Mouse (Mus musculus): Measurements from ENCODE around the gene Sh3d21.
A peak's percentile ranks its signal among the peaks of the same experiment; 100 is the strongest.
"Not testable (repeated sequence)": the region's sequence is repeated elsewhere in the genome, so short reads cannot be mapped to it uniquely, and the experiment has no call there.

Sh3d21 gene

GRCm38 (mm10) chr4:126170737-126171136 is 7.4 kb upstream of the Sh3d21 start:
- DNase-seq (ENCODE audit: extremely low read depth, insufficient read length, low spot score), result not testable (repeated sequence)

GRCm38 (mm10) chr4:126168851-126169250 is 5.6 kb upstream of the Sh3d21 start:
- no peak for DNase-seq (ENCODE audit: extremely low read depth, insufficient read length, low spot score)

- DNase-seq (ENCODE audit: extremely low read depth, insufficient read length, low spot score), result no peak
These were observed 2.8 kb upstream of the Sh3d21 start for GRCm38 (mm10) chr4:126166084-126166483.

GRCm38 (mm10) chr4:126165092-126165491 is 1.8 kb upstream of the Sh3d21 start:
- DNase-seq (ENCODE audit: extremely low read depth, insufficient read length, low spot score), result not testable (repeated sequence)

- DNase-seq (ENCODE audit: extremely low read depth, insufficient read length, low spot score), result no peak
These were observed 394 bp upstream of the Sh3d21 start for GRCm38 (mm10) chr4:126163685-126164084.

GRCm38 (mm10) chr4:126162544-126163066 is 686 bp downstream of the Sh3d21 start:
- no peak for DNase-seq (ENCODE audit: extremely low read depth, insufficient read length, low spot score)

- DNase-seq (ENCODE audit: extremely low read depth, insufficient read length, low spot score), result no peak
These were observed 1.3 kb downstream of the Sh3d21 start for GRCm38 (mm10) chr4:126161986-126162385.

GRCm38 (mm10) chr4:126161456-126161855 is 1.8 kb downstream of the Sh3d21 start:
- DNase-seq (ENCODE audit: extremely low read depth, insufficient read length, low spot score), result no peak

GRCm38 (mm10) chr4:126160981-126161380 is 2.3 kb downstream of the Sh3d21 start:
- no peak for DNase-seq (ENCODE audit: extremely low read depth, insufficient read length, low spot score)

- no peak for DNase-seq (ENCODE audit: extremely low read depth, insufficient read length, low spot score)
These were observed 3.8 kb downstream of the Sh3d21 start for GRCm38 (mm10) chr4:126159455-126159854.

GRCm38 (mm10) chr4:126157562-126157961 is 5.7 kb downstream of the Sh3d21 start:
- no peak for DNase-seq (ENCODE audit: extremely low read depth, insufficient read length, low spot score)

- no peak for DNase-seq (ENCODE audit: extremely low read depth, insufficient read length, low spot score)
These were observed 6.7 kb downstream of the Sh3d21 start for GRCm38 (mm10) chr4:126156617-126157016.

GRCm38 (mm10) chr4:126155869-126156268 is 7.4 kb downstream of the Sh3d21 start:
- no peak for DNase-seq (ENCODE audit: extremely low read depth, insufficient read length, low spot score)

- DNase-seq (ENCODE audit: extremely low read depth, insufficient read length, low spot score), result no peak
These were observed 8.1 kb downstream of the Sh3d21 start for GRCm38 (mm10) chr4:126155183-126155582.

GRCm38 (mm10) chr4:126152864-126153263 is 10.4 kb downstream of the Sh3d21 start:
- DNase-seq (ENCODE audit: extremely low read depth, insufficient read length, low spot score), result no peak

GRCm38 (mm10) chr4:126151701-126152440 is 11.4 kb downstream of the Sh3d21 start:
- no peak for DNase-seq (ENCODE audit: extremely low read depth, insufficient read length, low spot score)

- DNase-seq (ENCODE audit: extremely low read depth, insufficient read length, low spot score), result no peak
These were observed 12.4 kb downstream of the Sh3d21 start for GRCm38 (mm10) chr4:126150949-126151320.

- peak; percentile 61 for DNase-seq (ENCODE audit: extremely low read depth, insufficient read length, low spot score)
These were observed 12.9 kb downstream of the Sh3d21 start for GRCm38 (mm10) chr4:126150297-126150948.

- no peak for DNase-seq (ENCODE audit: extremely low read depth, insufficient read length, low spot score)
These were observed 13.5 kb downstream of the Sh3d21 start for GRCm38 (mm10) chr4:126149798-126150197.

GRCm38 (mm10) chr4:126149041-126149676 is 14.1 kb downstream of the Sh3d21 start:
- no peak for DNase-seq (ENCODE audit: extremely low read depth, insufficient read length, low spot score)

GRCm38 (mm10) chr4:126148161-126148961 is 14.9 kb downstream of the Sh3d21 start:
- DNase-seq (ENCODE audit: extremely low read depth, insufficient read length, low spot score), result no peak

Data from 3134 (cell line).